Mouse (Mus musculus) liver, embryonic 16.5 days (tissue): ENCODE results near the gene Carhsp1. TPM values are rescaled to one million over a fixed set of nuclear protein-coding genes. Genes with fewer than 3 reads are reported as not detected.
A peak's percentile ranks its signal among the peaks of the same experiment; 100 is the strongest.

Experiments used
- ATAC-seq: fragments of 200-750 bp; cut with Nextera tagmentation; 2 replicates; pipeline ENCODE4 v1.8.0; 2017; ENCODE audit warnings: low read depth, mild to moderate bottlenecking, moderate number of reproducible peaks, moderate library complexity
- H3K27ac ChIP-seq: fragments of 300-500 bp; sonication (generic); 2 replicates; pipeline ENCODE4 v1.5.1; 2014; ENCODE audit warnings: mild to moderate bottlenecking, low read length
- H3K27me3 ChIP-seq: fragments of 300-500 bp; sonication (generic); 2 replicates; pipeline ENCODE4 v1.6.1; 2014; ENCODE audit warnings: low read depth, low read length, mixed read lengths; ENCODE audit not compliant: control insufficient read depth, insufficient read depth
- H3K36me3 ChIP-seq: fragments of 300-500 bp; sonication (generic); 2 replicates; pipeline ENCODE4 v1.6.1; 2014; ENCODE audit warnings: mild to moderate bottlenecking; ENCODE audit not compliant: control insufficient read depth, insufficient read depth
- H3K4me1 ChIP-seq: fragments of 300-500 bp; sonication (generic); 2 replicates; pipeline ENCODE4 v1.6.1; 2014; ENCODE audit warnings: low read depth, low read length, mixed read lengths; ENCODE audit not compliant: control insufficient read depth
- H3K4me2 ChIP-seq: fragments of 300-500 bp; sonication (generic); 2 replicates; pipeline ENCODE4 v1.6.1; 2014; ENCODE audit warnings: low read depth, low read length, mixed read lengths
- H3K4me3 ChIP-seq: fragments of 300-500 bp; sonication (generic); 2 replicates; pipeline ENCODE4 v1.5.1; 2014; ENCODE audit warnings: low read depth, mild to moderate bottlenecking, low read length
- H3K9ac ChIP-seq: fragments of 300-500 bp; sonication (generic); 2 replicates; pipeline ENCODE4 v1.6.1; 2014; ENCODE audit warnings: low read depth, low read length
- H3K9me3 ChIP-seq: fragments of 300-500 bp; sonication (generic); replicated peaks from 2 replicates; pipeline ENCODE4 v1.6.1; 2016; ENCODE audit warnings: low read length; ENCODE audit not compliant: control insufficient read depth
- WGBS: fragments of 180-500 bp; shearing (Covaris S2); extraction: QIAGEN DNeasy Blood & Tissue Kit; methylation state at CpG from one replicate; pipeline ENCODE4 v1.1.7; 2014; ENCODE audit not compliant: insufficient replicate concordance; 5-methylcytosine and 5-hydroxymethylcytosine counted together
- polyA plus RNA-seq: library from polyadenylated mRNA; unstranded; fragments of >200 nt; fragmentation: Nextera tagmentation; extraction: Ambion mirVana; gene quantifications from 2 replicates; pipeline ENCODE4 v1.2.1, GENCODE M21; 2015

Carhsp1 gene
- 95.2 and 96.6 TPM in 2 replicates for polyA plus RNA-seq

DNA sequence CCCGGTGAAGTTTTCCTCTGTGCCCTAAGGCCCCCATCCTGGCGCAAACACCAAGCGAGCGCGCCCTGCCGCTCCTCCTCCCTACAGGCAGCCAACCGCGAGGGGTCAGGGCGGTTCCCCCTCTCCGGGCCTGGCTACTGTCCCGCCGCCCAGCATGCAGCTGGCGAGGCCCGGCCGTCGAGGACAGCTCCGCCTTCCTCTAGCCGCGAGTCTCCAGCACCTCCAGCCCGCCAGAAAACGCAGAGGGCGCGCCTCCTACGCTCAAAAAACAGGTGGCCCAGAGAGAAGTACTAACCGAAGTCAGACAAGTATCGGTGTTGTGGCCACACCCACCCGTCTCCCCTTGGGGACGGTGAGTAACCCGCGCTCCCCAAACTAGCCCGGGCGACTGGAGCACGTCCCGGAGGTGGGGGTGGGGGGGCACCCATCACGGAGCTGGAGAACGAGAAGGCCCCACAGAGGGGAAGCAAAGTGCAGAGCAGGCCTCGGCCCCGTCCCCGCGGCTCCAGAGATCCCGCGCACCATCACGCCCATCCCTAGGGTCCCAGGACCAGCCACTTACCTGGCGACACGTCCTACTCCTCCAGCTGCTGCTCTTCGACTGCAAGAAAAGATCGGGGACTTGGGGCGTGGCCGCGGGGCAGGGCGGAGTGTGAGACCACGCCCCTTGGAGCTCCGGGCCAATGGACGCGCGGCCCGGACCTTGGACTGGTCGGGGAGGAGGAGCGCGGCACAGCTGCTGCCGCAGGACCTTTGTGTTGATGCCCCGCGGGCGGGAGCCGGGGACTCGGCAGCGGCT, at the start of gene Carhsp1:
Gene Carhsp1 (minus strand): TSS at position 605 of the 799 bp plus-strand sequence.
- H3K4me1 ChIP-seq = peaks cover 83% of the 10 kb centered on the region
- peaks cover 5% of the 10 kb centered on the region for H3K36me3 ChIP-seq
- H3K9me3 ChIP-seq = no peaks in the 10 kb centered on the region
- H3K27ac ChIP-seq = peak within 1 kb of the TSS; percentile 90
- peak; percentile 84 for ATAC-seq
- H3K4me2 ChIP-seq = peak within 1 kb of the TSS; percentile 75
- WGBS = under 1% methylated on average over 65 of the region's 67 CpGs
- peak within 1 kb of the TSS; percentile 81 for H3K4me3 ChIP-seq
- no peaks in the 10 kb centered on the region for H3K27me3 ChIP-seq
- peak within 1 kb of the TSS; percentile 84 for H3K9ac ChIP-seq

DNA sequence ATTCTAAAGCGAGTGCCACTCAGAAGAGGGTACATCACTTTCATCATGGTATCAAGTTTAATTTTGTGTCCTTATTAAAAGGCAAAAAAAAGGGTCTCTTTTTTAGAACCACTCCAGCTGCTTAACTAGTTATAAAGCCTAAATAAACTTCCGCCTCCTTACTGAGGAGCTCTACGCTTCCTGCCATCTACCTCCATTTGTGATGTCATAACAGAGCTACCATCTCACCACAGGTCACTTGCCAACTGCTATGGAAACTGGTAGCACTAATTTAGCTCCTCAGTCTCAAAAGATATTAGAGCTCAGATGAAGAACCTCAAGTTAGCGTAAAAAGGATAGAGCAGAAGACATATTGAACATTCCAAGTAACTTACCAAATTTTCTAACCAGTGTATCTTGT, 48.5 kb upstream of the Carhsp1 start:
- peaks cover 10% of the 10 kb centered on the region for H3K36me3 ChIP-seq
- peaks cover 30% of the 10 kb centered on the region for H3K4me1 ChIP-seq
- H3K4me3 ChIP-seq = no peak overlapping the region
- no peak overlapping the region for H3K9ac ChIP-seq
- no peak overlapping the region for H3K27ac ChIP-seq
- no peaks in the 10 kb centered on the region for H3K27me3 ChIP-seq
- no peaks in the 10 kb centered on the region for H3K9me3 ChIP-seq
- ATAC-seq = no peak
- no peak overlapping the region for H3K4me2 ChIP-seq
- whole genome bisulfite sequencing = 95% methylated on average over 4 of the region's 4 CpGs

- Histone ChIP-seq H3K4me2 (no peak overlapping the region), H3K9ac (no peak overlapping the region), H3K36me3 (peaks cover 38% of the 10 kb centered on the region), H3K4me3 (no peak overlapping the region), H3K27me3 (no peaks in the 10 kb centered on the region), H3K27ac (no peak overlapping the region), H3K9me3 (no peaks in the 10 kb centered on the region), H3K4me1 (peaks cover 12% of the 10 kb centered on the region)
- no peak for ATAC-seq
- 92% methylated on average over 10 of the region's 10 CpGs for WGBS
Observed at GRCm38 (mm10) chr16:8717744-8718143, 45.8 kb upstream of the Carhsp1 start.

GRCm38 (mm10) chr16:8716300-8716699, 44.3 kb upstream of the Carhsp1 start:
- H3K4me3 ChIP-seq = no peak overlapping the region
- H3K27me3 ChIP-seq = no peaks in the 10 kb centered on the region
- WGBS = 63% methylated on average over 6 of the region's 6 CpGs
- H3K4me1 ChIP-seq = peaks cover 8% of the 10 kb centered on the region
- no peak overlapping the region for H3K27ac ChIP-seq
- H3K36me3 ChIP-seq = peaks cover 52% of the 10 kb centered on the region
- H3K9ac ChIP-seq = no peak overlapping the region
- no peaks in the 10 kb centered on the region for H3K9me3 ChIP-seq
- no peak overlapping the region for H3K4me2 ChIP-seq
- no peak for ATAC-seq

DNA sequence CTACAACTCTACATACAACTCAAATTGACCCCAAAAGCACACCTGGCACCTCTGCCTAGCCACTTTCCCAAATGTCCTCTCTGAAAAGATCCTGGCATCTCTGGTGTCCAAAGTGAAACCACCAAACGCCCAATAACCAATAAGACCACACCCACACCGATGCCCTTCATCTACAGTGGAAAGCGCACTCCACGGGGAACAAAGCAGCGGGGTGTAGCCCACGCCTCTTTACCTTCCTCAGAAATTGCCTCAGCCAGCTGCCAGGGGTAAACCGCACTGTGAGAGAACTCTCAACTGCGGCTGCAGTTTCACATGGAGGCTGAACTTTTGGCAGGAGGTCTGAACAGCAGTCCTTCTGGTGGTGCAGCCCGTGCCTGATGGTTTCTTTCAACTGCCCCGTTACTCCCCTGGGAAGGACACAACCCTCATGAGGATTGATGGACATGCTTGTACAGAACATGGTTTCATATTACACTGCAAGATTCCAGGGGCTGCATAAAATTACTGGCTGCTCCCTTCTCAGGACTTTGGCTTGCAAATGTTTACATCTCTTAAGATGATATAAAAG, 43.6 kb upstream of the Carhsp1 start:
- H3K9ac ChIP-seq = no peak overlapping the region
- peaks cover 8% of the 10 kb centered on the region for H3K4me1 ChIP-seq

GRCm38 (mm10) chr16:8714851-8715250, 42.9 kb upstream of the Carhsp1 start:
- Histone ChIP-seq H3K9me3 (no peaks in the 10 kb centered on the region), H3K36me3 (peaks cover 66% of the 10 kb centered on the region), H3K4me3 (no peak overlapping the region), H3K27me3 (no peaks in the 10 kb centered on the region), H3K4me1 (peaks cover 8% of the 10 kb centered on the region), H3K27ac (no peak overlapping the region), H3K9ac (no peak overlapping the region), H3K4me2 (no peak overlapping the region)
- WGBS = 85% methylated on average over 5 of the region's 5 CpGs
- no peak for ATAC-seq

More for the DNA sequence above, 43.6 kb upstream of the Carhsp1 start:
- no peak for ATAC-seq
- no peak overlapping the region for H3K4me3 ChIP-seq
- peaks cover 59% of the 10 kb centered on the region for H3K36me3 ChIP-seq
- H3K27me3 ChIP-seq = no peaks in the 10 kb centered on the region
- H3K4me2 ChIP-seq = no peak overlapping the region
- H3K27ac ChIP-seq = no peak overlapping the region
- WGBS = 82% methylated on average over 10 of the region's 10 CpGs
- H3K9me3 ChIP-seq = no peaks in the 10 kb centered on the region

DNA sequence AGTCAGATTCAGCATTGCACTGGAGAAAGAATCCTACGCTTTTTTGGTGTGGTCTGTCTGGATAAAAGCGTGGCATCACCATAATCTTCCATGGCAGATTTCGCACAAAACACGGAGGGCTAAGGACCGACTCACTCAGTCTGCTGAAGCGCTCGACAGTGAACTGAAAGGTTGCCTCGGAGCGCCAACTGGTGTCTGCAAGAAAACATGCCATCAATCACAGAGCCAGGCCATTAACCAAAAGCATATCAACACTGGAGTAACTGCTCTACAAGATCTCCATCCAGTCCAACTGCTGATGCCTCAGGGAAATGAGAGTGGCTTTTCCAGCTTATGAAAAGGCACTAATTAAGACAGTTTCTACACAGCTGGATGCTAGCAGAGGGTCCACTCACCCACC, 40.0 kb upstream of the Carhsp1 start:
- peaks cover 94% of the 10 kb centered on the region for H3K36me3 ChIP-seq

GRCm38 (mm10) chr16:8700586-8700985, 28.6 kb upstream of the Carhsp1 start:
- Histone ChIP-seq H3K4me3 (no peak overlapping the region), H3K27me3 (no peaks in the 10 kb centered on the region), H3K27ac (peak overlapping the region; percentile 15), H3K36me3 (peaks cover 95% of the 10 kb centered on the region), H3K4me2 (no peak overlapping the region), H3K9ac (no peak overlapping the region), H3K9me3 (no peaks in the 10 kb centered on the region), H3K4me1 (peaks cover 2% of the 10 kb centered on the region)
- 88% methylated on average over 3 of the region's 3 CpGs for WGBS
- peak; percentile 72 for ATAC-seq

More for the DNA sequence above, 40.0 kb upstream of the Carhsp1 start:
- Histone ChIP-seq H3K27ac (no peak overlapping the region), H3K9me3 (no peaks in the 10 kb centered on the region), H3K9ac (no peak overlapping the region), H3K27me3 (no peaks in the 10 kb centered on the region), H3K4me2 (no peak overlapping the region), H3K4me3 (no peak overlapping the region), H3K4me1 (0 out of 2 replicates have a peak, but pooled peaks cover 4% of the 10 kb centered on the region)
- ATAC-seq = no peak
- 89% methylated on average over 9 of the region's 9 CpGs for WGBS

- WGBS = 93% methylated on average over 8 of the region's 8 CpGs
- H3K27me3 ChIP-seq = no peaks in the 10 kb centered on the region
- H3K9me3 ChIP-seq = no peaks in the 10 kb centered on the region
- H3K9ac ChIP-seq = no peak overlapping the region
- H3K36me3 ChIP-seq = peaks cover 96% of the 10 kb centered on the region
- peaks cover 2% of the 10 kb centered on the region for H3K4me1 ChIP-seq
- no peak overlapping the region for H3K27ac ChIP-seq
- ATAC-seq = no peak
- H3K4me3 ChIP-seq = no peak overlapping the region
- no peak overlapping the region for H3K4me2 ChIP-seq
Observed at GRCm38 (mm10) chr16:8699556-8699955, 27.6 kb upstream of the Carhsp1 start.
